Mouse (Mus musculus) G1E (cell line): Measurements from ENCODE around the gene Ephb1. TPM values are rescaled to one million over a fixed set of nuclear protein-coding genes. Genes with fewer than 3 reads are reported as not detected.

ENCODE experiments used
- ATAC-seq: 2 replicates; pipeline ENCODE4 v1.8.0; 2016; ENCODE audit warnings: mild to moderate bottlenecking; ENCODE audit not compliant: insufficient number of reproducible peaks, poor library complexity, low FRiP score, severe bottlenecking; ENCODE audit errors: extremely low read depth
- DNase-seq: peaks from one replicate; pipeline ENCODE4 v3.0.0; 2012; ENCODE audit warnings: low spot score
- H3K27me3 ChIP-seq: 2 replicates; pipeline ENCODE4 v1.6.1; 2012; ENCODE audit warnings: mild to moderate bottlenecking, low read length, inconsistent platforms; ENCODE audit not compliant: insufficient read depth
- H3K36me3 ChIP-seq: replicated peaks from 2 replicates; pipeline ENCODE3; 2012; ENCODE audit warnings: mild to moderate bottlenecking, inconsistent platforms
- H3K4me1 ChIP-seq: 2 replicates; pipeline ENCODE4 v1.6.1; 2012; ENCODE audit warnings: low read depth, low read length, inconsistent platforms, mixed read lengths; ENCODE audit not compliant: insufficient read depth
- H3K4me3 ChIP-seq: 2 replicates; pipeline ENCODE4 v1.5.1; 2012; ENCODE audit warnings: low read depth, mild to moderate bottlenecking, inconsistent platforms, low read length, moderate library complexity, mixed read lengths
- H3K9me3 ChIP-seq: replicated peaks from 2 replicates; pipeline ENCODE4 v1.6.1; 2012; ENCODE audit warnings: inconsistent platforms
- CTCF ChIP-seq: IDR thresholded peaks from 2 replicates; pipeline ENCODE4 v1.5.1; 2012; ENCODE audit warnings: low read depth, low read length, inconsistent platforms, mixed read lengths
- GATA1 ChIP-seq: IDR thresholded peaks from 2 replicates; pipeline ENCODE4 v1.6.1; 2012; ENCODE audit warnings: borderline replicate concordance, low read length, inconsistent platforms, mixed read lengths
- GATA2 ChIP-seq: IDR thresholded peaks from 2 replicates; pipeline ENCODE4 v1.6.1; 2012; ENCODE audit warnings: low read depth, low read length, inconsistent platforms, borderline replicate concordance
- POLR2AphosphoS5 ChIP-seq: IDR thresholded peaks from 2 replicates; pipeline ENCODE4 v1.6.1; 2012; ENCODE audit warnings: low read depth, low read length, inconsistent platforms; ENCODE audit not compliant: insufficient replicate concordance
- TAL1 ChIP-seq: conservative IDR thresholded peaks from 2 replicates; pipeline ENCODE4 v1.6.1; 2012; ENCODE audit warnings: low read depth, low read length, inconsistent platforms, mixed read lengths
- polyA plus RNA-seq: library from polyadenylated mRNA; stranded (reverse); fragments of >175 nt; gene quantifications from 2 replicates; pipeline ENCODE4 v1.2.3, GENCODE M21; 2012
- total RNA-seq, 2 experiments: library from RNA; stranded (forward) in 1 of 2; stranded (reverse) in 1 of 2; fragments of 200-1000 nt in 1 of 2; fragments of >200 nt in 1 of 2; fragmentation: Nextera tagmentation in 1 of 2; gene quantifications; 2 replicates each; pipeline ENCODE4 v1.2.3; 2014 to 2017

Gene Ephb1
- total and polyA plus RNA-seq, 3 experiments, result 0.05 TPM; not detected in 2

- ATAC-seq, result no peak
Measured at GRCm38 (mm10) chr9:101990032-101990431, 364.5 kb downstream of the Ephb1 start.

GRCm38 (mm10) chr9:101986910-101987309 is 367.6 kb downstream of the Ephb1 start:
- Histone ChIP-seq H3K36me3 (no peaks in the 10 kb centered on the region), H3K9me3 (peaks cover 69% of the 10 kb centered on the region), H3K4me3 (no peak overlapping the region), H3K27me3 (no peaks in the 10 kb centered on the region), H3K4me1 (no peaks in the 10 kb centered on the region)
- no peak for DNase-seq
- ATAC-seq, result no peak
- TF ChIP-seq GATA1 (no peak), CTCF (no peak), GATA2 (no peak), POLR2AphosphoS5 (no peak), TAL1 (no peak)

More at GRCm38 (mm10) chr9:101990032-101990431, 364.5 kb downstream of the Ephb1 start:
- DNase-seq, result no peak
- Histone ChIP-seq H3K36me3 (no peaks in the 10 kb centered on the region), H3K27me3 (no peaks in the 10 kb centered on the region), H3K4me3 (no peak overlapping the region), H3K4me1 (no peaks in the 10 kb centered on the region), H3K9me3 (peaks cover 68% of the 10 kb centered on the region)
- TF ChIP-seq TAL1 (no peak), GATA1 (no peak), POLR2AphosphoS5 (no peak), CTCF (no peak), GATA2 (no peak)

- TF ChIP-seq GATA1 (no peak), TAL1 (no peak)
- Histone ChIP-seq H3K36me3 (no peaks in the 10 kb centered on the region), H3K4me3 (no peak overlapping the region), H3K27me3 (no peaks in the 10 kb centered on the region), H3K9me3 (peaks cover 71% of the 10 kb centered on the region), H3K4me1 (no peaks in the 10 kb centered on the region)
- DNase-seq (no peak), ATAC-seq (no peak)
Measured at GRCm38 (mm10) chr9:101982378-101982777, 372.1 kb downstream of the Ephb1 start.

- H3K4me1 ChIP-seq, result no peaks in the 10 kb centered on the region
- no peaks in the 10 kb centered on the region for H3K36me3 ChIP-seq
- ATAC-seq (no peak), DNase-seq (no peak)
- H3K4me3 ChIP-seq, result no peak overlapping the region
- H3K27me3 ChIP-seq, result no peaks in the 10 kb centered on the region
- H3K9me3 ChIP-seq, result peaks cover 65% of the 10 kb centered on the region
- TF ChIP-seq CTCF, result no peak
- TF ChIP-seq GATA1, result no peak
- no peak for TF ChIP-seq TAL1
- TF ChIP-seq GATA2, result no peak
- no peak for TF ChIP-seq POLR2AphosphoS5
Measured at GRCm38 (mm10) chr9:101981161-101981560, 373.3 kb downstream of the Ephb1 start.

GRCm38 (mm10) chr9:101976884-101977465 is 377.5 kb downstream of the Ephb1 start:
- ATAC-seq, result no peak

GRCm38 (mm10) chr9:101972314-101972713 is 382.2 kb downstream of the Ephb1 start:
- ATAC-seq, result no peak

More at GRCm38 (mm10) chr9:101976884-101977465, 377.5 kb downstream of the Ephb1 start:
- no peaks in the 10 kb centered on the region for H3K36me3 ChIP-seq
- H3K27me3 ChIP-seq, result no peaks in the 10 kb centered on the region
- TF ChIP-seq POLR2AphosphoS5 (no peak), CTCF (no peak), TAL1 (no peak), GATA2 (no peak), GATA1 (no peak)
- H3K4me3 ChIP-seq, result no peak overlapping the region
- no peaks in the 10 kb centered on the region for H3K4me1 ChIP-seq
- H3K9me3 ChIP-seq, result peaks cover 52% of the 10 kb centered on the region
- no peak for DNase-seq

GRCm38 (mm10) chr9:101971806-101972205 is 382.7 kb downstream of the Ephb1 start:
- H3K27me3 ChIP-seq, result no peaks in the 10 kb centered on the region
- DNase-seq, result no peak
- TF ChIP-seq GATA2 (no peak), GATA1 (no peak), CTCF (no peak), TAL1 (no peak), POLR2AphosphoS5 (no peak)
- H3K4me1 ChIP-seq, result no peaks in the 10 kb centered on the region
- H3K9me3 ChIP-seq, result peaks cover 45% of the 10 kb centered on the region
- no peak for ATAC-seq
- H3K36me3 ChIP-seq, result no peaks in the 10 kb centered on the region
- no peak overlapping the region for H3K4me3 ChIP-seq

More at GRCm38 (mm10) chr9:101972314-101972713, 382.2 kb downstream of the Ephb1 start:
- no peak overlapping the region for H3K4me3 ChIP-seq
- no peak for DNase-seq
- H3K36me3 ChIP-seq, result no peaks in the 10 kb centered on the region
- H3K27me3 ChIP-seq, result no peaks in the 10 kb centered on the region
- TF ChIP-seq POLR2AphosphoS5 (no peak), GATA2 (no peak)
- no peaks in the 10 kb centered on the region for H3K4me1 ChIP-seq
- H3K9me3 ChIP-seq, result peaks cover 42% of the 10 kb centered on the region
